ENCODE assay signal across 34 mouse cellular contexts in the genomic region with DNA sequence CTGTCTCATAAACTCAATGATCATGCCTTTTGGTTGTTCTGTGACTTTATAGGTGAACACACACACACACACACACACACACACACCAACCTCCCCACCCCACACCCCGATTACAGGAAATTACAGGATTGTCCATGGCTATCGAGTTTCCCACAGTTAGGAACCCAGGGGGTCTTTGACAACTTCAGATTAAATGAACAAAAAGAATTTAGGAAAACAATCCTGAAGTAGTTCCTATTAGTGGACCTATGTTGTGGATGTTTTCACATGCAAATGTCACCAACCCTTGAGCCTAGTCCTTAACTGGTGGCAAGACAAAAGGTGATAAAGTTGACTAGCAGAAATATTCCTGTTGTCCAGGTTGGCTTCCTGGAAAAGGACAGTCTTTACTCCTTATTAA.
"Had no signal": no experiment of that assay in that cellular context is flagged by ENCODE, and none has a peak within 500 bp of the region (broad histone marks: within the 10 kb centered on the region; RNA-seq: fewer than 3 reads in every experiment).

No protein-coding gene starts in this region.

- H3K27me3 ChIP-seq: heart, embryonic 12.5 days; heart, embryonic 13.5 days; heart, embryonic 15.5 days; hindbrain, embryonic 12.5 days; hindbrain, embryonic 13.5 days; hindbrain, embryonic 15.5 days; intestine, embryonic 15.5 days; kidney, embryonic 15.5 days had no signal

- DNase-seq: heart, postnatal 10 days; heart, postnatal 14 days; heart, postnatal 4 days; kidney, adult 11 months; kidney, adult 18-20 months; kidney, adult 8-10 months; kidney, adult 9 months; kidney, postnatal 10 days; kidney, postnatal 14 days; kidney, postnatal 25 days; kidney, postnatal 36 days; kidney, postnatal 4 days; layer of hippocampus, adult 9-11 months; layer of hippocampus, postnatal 36 days had no signal

- H3K9ac ChIP-seq: heart, embryonic 12.5 days; heart, embryonic 13.5 days; heart, embryonic 15.5 days; hindbrain, embryonic 12.5 days; hindbrain, embryonic 13.5 days; hindbrain, embryonic 14.5 days; hindbrain, embryonic 15.5 days; intestine, embryonic 15.5 days; kidney, embryonic 15.5 days had no signal

- ATAC-seq: hindbrain, embryonic 16.5 days; inflammation-experienced regulatory T-cells, adult 6 months; intestine, embryonic 15.5 days; intestine, embryonic 16.5 days; intestine, postnatal 0 days had no signal

- H3K4me1 ChIP-seq: heart, embryonic 10.5 days; heart, embryonic 13.5 days; heart, embryonic 15.5 days; hindbrain, embryonic 15.5 days; kidney, embryonic 15.5 days had no signal

- H3K4me2 ChIP-seq: heart, embryonic 11.5 days; heart, embryonic 12.5 days; heart, embryonic 13.5 days; heart, embryonic 15.5 days; hindbrain, embryonic 12.5 days; hindbrain, embryonic 13.5 days; hindbrain, embryonic 14.5 days; hindbrain, embryonic 15.5 days; intestine, embryonic 15.5 days; kidney, embryonic 15.5 days had no signal

- H3K36me3 ChIP-seq: heart, embryonic 10.5 days; heart, embryonic 12.5 days; heart, embryonic 13.5 days; heart, embryonic 15.5 days; hindbrain, embryonic 10.5 days; hindbrain, embryonic 12.5 days; hindbrain, embryonic 13.5 days; hindbrain, embryonic 15.5 days; intestine, embryonic 15.5 days; kidney, embryonic 15.5 days had no signal

- H3K9me3 ChIP-seq: heart, embryonic 10.5 days; heart, embryonic 12.5 days; heart, embryonic 13.5 days; heart, embryonic 15.5 days; hindbrain, embryonic 10.5 days; hindbrain, embryonic 12.5 days; hindbrain, embryonic 13.5 days; hindbrain, embryonic 15.5 days; intestine, embryonic 15.5 days; kidney, embryonic 15.5 days had no signal

- H3K4me3 ChIP-seq: heart, embryonic 10.5 days; heart, embryonic 12.5 days; heart, embryonic 13.5 days; heart, embryonic 15.5 days; hindbrain, embryonic 10.5 days; hindbrain, embryonic 12.5 days; hindbrain, embryonic 13.5 days; hindbrain, embryonic 15.5 days; intestine, embryonic 15.5 days; kidney, embryonic 15.5 days; layer of hippocampus, adult 2 months; left cerebral cortex, adult 2 months had no signal

- H3K27ac ChIP-seq: heart, embryonic 10.5 days; heart, embryonic 13.5 days; heart, embryonic 15.5 days; hindbrain, embryonic 10.5 days; hindbrain, embryonic 12.5 days; hindbrain, embryonic 14.5 days; hindbrain, embryonic 15.5 days; hindbrain, postnatal 0 days; intestine, embryonic 15.5 days; kidney, embryonic 15.5 days; kidney, postnatal 0 days; layer of hippocampus, adult 2 months had no signal
